Mouse (Mus musculus) erythroblast, adult 5-6 weeks (primary cell): ENCODE measurements around the gene Stoml1. TPM values are rescaled to one million over a fixed set of nuclear protein-coding genes. Genes with fewer than 3 reads are reported as not detected.

Experiments
- ATAC-seq: replicated peaks from 2 replicates; pipeline ENCODE4 v1.8.0; 2016; ENCODE audit warnings: moderate number of reproducible peaks, mild to moderate bottlenecking, moderate TSS enrichment, inconsistent platforms; ENCODE audit not compliant: poor library complexity, low FRiP score, severe bottlenecking
- total RNA-seq, 2 experiments: library from RNA; stranded (forward) in 1 of 2; stranded (reverse) in 1 of 2; fragments of 150-400 nt in 1 of 2; fragments of 200-764, 138-1000 nt in 1 of 2; gene quantifications; 2 replicates each; pipeline versions ENCODE4 v1.2.3 to v1.2.4; 2015 to 2017; ENCODE audit warnings: low replicate concordance in 2 of 2

Gene Stoml1
- total RNA-seq (2015; ENCODE audit: low replicate concordance), result 1.2 and 8.6 TPM in 2 replicates
- total RNA-seq (2017; ENCODE audit: low replicate concordance), result 2.1 and 2.3 TPM in 2 replicates

- ATAC-seq, result peak; percentile 93
Measured at GRCm38 (mm10) chr9:58253033-58253804, at the start of gene Stoml1. TSS of gene Stoml1 (plus strand) at chr9:58253164.

DNA sequence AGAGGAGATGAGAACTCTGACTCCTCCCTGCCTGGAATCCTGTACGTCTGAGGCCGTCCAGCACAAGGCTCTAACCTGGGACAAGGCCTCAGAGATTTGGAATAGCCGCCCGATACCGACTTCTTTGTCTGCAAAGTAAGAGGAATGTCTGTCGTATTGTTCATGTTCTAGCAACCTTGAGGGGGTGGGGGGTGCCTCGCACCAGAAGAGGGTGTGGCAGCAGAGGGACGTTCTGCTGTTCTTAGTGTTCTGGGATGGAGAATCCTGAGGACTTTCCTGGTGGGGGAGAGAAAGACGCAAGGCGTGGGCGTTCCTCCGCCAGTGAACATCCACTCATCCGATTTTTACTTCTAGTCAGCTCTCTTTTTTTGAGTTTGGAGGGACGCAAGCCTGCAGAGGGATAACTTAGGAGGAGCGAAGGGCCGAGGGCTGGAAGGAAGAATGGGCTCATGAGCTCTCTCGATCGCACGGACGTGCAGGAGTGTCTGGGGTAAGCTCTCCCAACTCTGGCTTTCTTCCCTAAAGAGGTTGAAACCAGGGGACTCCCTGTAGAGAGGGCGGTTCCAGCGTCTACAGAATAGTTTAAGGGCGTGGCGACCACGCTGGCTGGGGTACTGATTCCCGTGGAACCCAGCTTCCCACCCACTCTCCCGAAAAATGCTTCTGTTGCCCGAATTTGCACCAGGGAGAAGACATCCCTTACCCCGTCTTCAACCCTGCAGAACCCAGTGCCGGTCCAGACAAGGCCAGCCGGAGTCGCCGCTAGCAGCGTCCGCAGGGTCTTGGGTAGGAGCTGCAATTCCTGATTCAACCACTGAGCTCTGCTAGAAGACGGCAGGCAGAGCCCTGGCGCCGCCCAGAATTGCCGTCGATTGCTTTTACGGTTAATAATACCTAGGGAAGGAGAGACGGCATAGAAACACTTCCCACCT is 49.2 kb upstream of the Stoml1 start, which contains the start of the genes Islr and Islr2:
Gene Islr (minus strand): TSS at position 791 of the 932 bp plus-strand sequence.
Gene Islr2 (minus strand): TSS at position 804 of the 932 bp plus-strand sequence.
- ATAC-seq, result peak; percentile 91

DNA sequence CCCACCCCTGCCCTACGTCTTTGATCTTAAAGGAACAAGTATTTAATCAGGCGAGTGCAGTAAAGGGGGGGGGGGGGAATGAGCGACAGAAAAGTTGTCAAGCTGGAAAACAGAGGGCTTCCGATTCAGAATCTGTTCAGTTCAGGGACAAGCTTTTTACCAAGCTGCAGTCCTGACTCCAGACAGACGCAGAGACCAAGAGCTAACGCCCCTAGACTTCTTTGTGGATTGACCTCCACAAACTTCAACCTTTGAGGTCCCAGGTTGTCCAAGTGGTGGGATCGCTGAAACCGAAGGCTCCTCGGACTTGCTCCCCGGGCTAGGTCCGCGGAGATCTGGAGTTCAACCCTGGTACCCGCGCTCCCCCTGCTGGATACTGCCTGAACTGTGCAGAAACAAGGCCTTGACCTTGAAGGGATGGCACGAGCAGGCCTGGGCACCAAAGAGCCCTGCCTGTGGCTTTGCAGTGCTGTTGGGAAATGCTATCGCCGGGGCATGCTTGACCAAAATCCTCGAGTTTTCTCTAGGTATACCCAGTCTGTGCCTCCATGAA is 48.4 kb upstream of the Stoml1 start:
- peak; percentile 92 for ATAC-seq

- ATAC-seq, result no peak
Measured at GRCm38 (mm10) chr9:58206013-58206412, 47.0 kb upstream of the Stoml1 start.

GRCm38 (mm10) chr9:58209462-58210303 is 43.3 kb upstream of the Stoml1 start:
- no peak for ATAC-seq

DNA sequence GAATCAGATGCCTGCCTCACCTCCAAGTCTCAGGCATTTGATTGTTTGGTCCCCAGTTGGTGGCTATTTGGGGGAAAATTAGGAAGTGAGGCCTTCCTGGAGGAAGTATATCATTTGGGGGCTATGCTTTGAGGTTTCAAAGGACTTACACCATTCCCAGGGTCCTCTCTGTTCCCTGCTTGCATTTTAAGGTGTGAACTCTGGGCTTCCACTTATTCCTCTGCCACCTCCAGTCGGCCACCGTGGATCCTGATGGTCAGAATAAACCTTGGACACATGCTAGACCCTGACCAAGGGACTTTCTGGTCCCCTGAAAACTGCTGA is 42.7 kb upstream of the Stoml1 start:
- ATAC-seq, result no peak

DNA sequence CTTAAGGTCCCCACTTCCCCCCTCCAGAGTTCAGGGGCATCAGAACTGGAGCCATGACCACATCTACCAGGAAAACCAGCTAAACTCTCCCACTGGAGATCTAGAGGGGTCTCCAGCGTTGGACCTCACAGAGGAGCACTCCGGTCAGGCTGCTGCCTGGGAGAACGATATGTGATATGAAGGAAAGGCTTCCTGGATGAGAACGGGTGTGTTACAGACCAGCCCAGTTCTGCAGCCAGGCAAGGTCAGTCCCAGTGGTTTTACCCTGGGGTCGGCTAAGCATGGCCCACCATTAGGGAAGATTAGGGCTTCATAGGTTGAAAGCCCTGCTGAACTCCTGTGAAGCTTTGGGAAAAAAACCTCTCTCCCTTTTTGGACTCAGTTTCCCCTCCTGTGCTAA is 39.6 kb upstream of the Stoml1 start:
- ATAC-seq, result peak; percentile 54

- peak; percentile 91 for ATAC-seq
Measured at GRCm38 (mm10) chr9:58213865-58214264, 39.1 kb upstream of the Stoml1 start.

GRCm38 (mm10) chr9:58214519-58215180 is 38.3 kb upstream of the Stoml1 start:
- peak; percentile 71 for ATAC-seq

DNA sequence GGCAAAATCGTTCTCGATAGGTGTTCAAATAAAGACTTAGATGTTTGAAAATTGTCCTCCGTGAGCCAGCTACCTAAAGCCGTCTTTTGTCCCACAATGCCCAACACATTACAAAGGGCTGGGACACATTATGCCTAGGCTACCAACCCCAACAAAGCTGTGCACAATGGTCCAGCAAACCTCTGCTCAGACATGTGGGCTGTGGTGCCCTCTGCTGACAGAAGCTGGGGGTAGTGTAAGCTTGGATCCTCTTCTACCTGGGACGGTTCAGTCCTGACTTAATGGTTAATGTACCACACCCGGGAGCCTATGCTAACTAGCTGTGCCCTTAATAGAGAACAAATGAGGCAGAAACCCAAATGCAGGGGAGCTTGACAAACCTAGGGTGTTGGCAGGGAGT is 36.6 kb upstream of the Stoml1 start:
- ATAC-seq, result peak; percentile 36

DNA sequence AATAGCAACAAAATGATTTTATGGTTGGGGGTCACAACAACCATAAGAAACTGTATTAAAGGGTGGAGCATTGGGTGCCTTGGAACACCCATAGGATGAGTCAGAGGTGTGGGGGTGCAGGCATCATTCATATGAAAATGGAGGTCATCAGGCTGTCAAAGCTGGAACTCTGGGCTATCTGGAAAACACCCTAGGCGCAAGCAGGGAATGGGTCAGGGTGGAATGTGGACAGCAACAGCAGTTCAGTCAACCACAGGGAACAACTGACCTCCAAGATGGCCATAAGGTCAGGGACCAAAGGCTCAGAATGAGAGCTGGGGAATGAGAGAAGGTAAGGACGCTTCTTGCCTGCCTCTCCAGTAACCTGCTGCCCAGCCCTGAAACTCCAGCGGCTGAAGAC is 34.4 kb upstream of the Stoml1 start:
- no peak for ATAC-seq

GRCm38 (mm10) chr9:58220218-58220903 is 32.6 kb upstream of the Stoml1 start:
- ATAC-seq, result peak; percentile 63; the same call in 1 of the 2 replicates

DNA sequence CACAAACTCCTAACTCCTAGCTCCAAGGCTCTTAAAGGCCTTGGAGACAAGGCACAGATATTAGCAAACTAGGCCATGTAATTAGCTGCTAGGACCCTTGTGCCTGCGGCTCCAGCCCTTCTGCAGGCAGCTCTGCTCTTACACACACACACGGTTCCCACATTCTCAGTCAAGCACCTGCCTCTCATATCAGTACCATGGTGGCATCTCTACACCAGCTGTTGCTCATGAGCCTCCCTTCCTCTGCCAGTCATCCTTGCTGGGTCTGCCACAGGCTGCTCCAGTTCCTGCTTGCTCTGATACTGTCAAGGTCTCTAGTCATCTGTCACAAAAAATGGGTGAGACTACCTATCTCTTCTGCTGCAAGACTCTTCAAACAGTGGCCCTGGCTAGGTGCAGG is 28.6 kb upstream of the Stoml1 start:
- ATAC-seq, result 0 out of 2 replicates have a peak, but pooled peaks have one; percentile 19

DNA sequence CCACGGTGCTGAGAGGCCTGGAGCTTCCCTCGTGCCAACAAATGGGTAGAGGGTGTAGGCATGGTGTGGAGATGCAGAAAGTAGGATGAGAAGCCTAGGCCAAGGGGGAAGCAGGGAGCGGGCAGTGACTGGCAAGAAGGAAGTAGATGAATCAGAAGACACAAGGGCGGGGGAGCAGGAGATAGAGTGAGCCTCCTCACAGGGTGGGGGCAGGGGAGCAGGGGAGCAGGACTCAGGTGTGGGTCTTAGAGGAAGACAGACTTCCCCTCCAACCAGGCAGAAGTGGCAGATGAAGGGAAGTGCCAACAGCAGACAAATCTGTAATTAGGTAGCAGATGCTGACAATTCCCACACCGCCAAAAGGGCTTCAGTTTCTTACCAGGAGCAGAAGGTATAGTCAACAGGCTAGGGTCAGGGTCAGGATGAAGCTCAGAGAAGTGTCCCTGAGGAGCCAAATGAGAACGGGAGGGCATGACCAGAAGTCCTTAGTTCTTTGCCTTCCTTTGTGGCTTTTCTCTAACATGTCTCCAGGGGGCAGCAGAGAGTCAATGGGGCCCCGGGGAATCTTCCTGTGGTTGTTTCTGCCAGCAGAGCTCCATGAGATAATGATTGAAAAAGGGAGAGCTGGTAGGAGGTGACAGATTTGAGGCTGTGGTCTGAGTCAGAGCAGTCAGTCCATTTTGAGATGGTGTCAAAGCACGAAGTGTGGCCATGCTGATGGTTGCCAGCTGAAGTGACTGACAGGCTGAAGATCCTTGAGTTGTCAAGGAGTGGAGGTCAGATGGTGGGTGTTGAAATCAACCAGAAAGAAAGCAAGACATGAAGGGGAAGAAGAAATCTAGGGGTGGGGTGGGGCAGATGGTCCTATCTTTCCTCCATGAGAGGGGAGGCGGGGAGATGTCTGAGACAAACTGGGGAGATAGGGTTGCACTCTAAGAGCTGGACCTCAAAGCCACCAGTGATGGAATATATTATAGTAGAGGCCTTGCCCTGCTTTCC is 26.8 kb upstream of the Stoml1 start:
- peak; percentile 84 for ATAC-seq

GRCm38 (mm10) chr9:58228777-58229466 is 24.0 kb upstream of the Stoml1 start:
- ATAC-seq, result no peak

DNA sequence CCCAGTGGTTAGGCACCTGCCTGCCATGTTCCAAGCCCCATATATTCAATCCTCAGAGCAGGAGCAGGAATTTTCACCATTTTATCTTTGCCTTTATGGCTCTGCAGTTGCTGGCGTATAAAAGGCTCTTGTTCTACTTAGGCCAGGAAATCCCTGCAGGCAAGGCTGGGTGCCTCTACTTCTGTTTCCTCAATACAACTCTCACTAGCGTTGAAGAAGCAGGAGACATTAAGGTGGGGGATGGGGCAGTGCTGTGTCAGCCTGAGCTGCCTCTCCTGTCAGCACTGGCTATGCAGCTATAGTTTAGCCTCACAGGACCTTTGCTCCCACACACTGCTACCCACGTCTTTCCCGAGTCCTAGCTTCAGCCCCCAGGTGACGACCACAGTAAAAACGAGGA is 21.2 kb upstream of the Stoml1 start:
- no peak for ATAC-seq

- no peak for ATAC-seq
Measured at GRCm38 (mm10) chr9:58232374-58232773, 20.6 kb upstream of the Stoml1 start.
